Mouse (Mus musculus): Measurements from ENCODE around the gene Vnn3. TPM values are rescaled to one million over a fixed set of nuclear protein-coding genes. Genes with fewer than 3 reads are reported as not detected.

The Vnn3 gene
- polyA plus RNA-seq, 1 experiment = 0.74 TPM

DNA sequence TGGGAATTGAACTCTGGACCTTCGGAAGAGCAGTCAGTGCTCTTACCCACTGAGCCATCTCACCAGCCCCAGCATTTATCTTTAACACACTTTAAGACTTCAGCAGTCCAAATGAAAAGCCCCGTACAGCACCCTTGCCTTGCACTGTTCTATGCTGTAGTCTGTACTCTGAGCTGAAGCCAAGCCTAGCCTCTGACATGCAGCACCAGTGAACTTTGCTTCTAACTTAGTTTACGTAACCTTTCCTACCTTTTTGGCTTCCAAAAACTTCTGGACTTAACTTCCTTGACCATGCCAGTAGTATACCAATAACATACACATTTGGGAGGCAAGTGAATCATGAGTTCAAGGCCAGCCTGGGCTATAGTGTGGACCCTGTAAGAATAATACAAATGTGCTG is 12.4 kb upstream of the Vnn3 start:
- Histone ChIP-seq H3K27me3 (ENCODE audit: control insufficient read depth, insufficient read depth, low read length) (no peaks in the 10 kb centered on the region), H3K27ac (ENCODE audit: insufficient read depth, low read depth, low read length) (peak overlapping the region; percentile 53; the same call in 1 of the 2 replicates), H3K4me3 (ENCODE audit: low read depth, low read length) (no peak overlapping the region), H3K36me3 (ENCODE audit: control insufficient read depth, insufficient read depth, low read length) (no peaks in the 10 kb centered on the region), H3K4me1 (ENCODE audit: control insufficient read depth, insufficient read depth, insufficient read length, low read length) (peaks cover 13% of the 10 kb centered on the region; the same call in 1 of the 2 replicates)
- 61% methylated on average over 3 of the region's 3 CpGs for WGBS
- TF ChIP-seq CTCF (IDR thresholded peaks at IDR 0.05; ENCODE audit: extremely low read depth, insufficient read length, insufficient replicate concordance, low read depth, low read length) (no peak), POLR2A (IDR thresholded peaks at IDR 0.05; ENCODE audit: low read depth, low read length) (no peak)

DNA sequence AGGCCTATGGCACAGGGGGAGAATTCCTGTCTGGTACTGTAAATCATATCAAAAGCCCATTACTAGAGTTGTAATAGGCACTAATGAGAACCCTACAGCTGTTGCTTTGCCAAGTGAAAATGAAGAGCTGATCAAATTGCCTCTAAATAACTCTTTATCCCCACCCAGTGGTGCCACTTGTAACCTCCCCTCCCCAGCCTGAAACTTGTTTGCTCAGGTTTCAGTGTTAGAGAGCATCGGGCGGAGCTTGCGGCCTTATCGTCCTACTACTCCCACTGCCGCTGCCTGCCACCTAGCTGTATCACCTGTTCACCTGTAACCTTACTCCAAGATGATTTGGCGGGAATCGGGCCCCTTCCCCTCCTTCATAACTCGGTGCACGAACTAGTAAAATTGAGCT is 11.9 kb upstream of the Vnn3 start:
- Histone ChIP-seq H3K27me3 (ENCODE audit: control insufficient read depth, insufficient read depth, low read length) (no peaks in the 10 kb centered on the region), H3K4me3 (ENCODE audit: low read depth, low read length) (no peak overlapping the region), H3K4me1 (ENCODE audit: control insufficient read depth, insufficient read depth, insufficient read length, low read length) (peaks cover 13% of the 10 kb centered on the region; the same call in 1 of the 2 replicates), H3K36me3 (ENCODE audit: control insufficient read depth, insufficient read depth, low read length) (no peaks in the 10 kb centered on the region), H3K27ac (ENCODE audit: insufficient read depth, low read depth, low read length) (peak overlapping the region; percentile 53; the same call in 1 of the 2 replicates)
- TF ChIP-seq CTCF (IDR thresholded peaks at IDR 0.05; ENCODE audit: extremely low read depth, insufficient read length, insufficient replicate concordance, low read depth, low read length) (no peak), POLR2A (IDR thresholded peaks at IDR 0.05; ENCODE audit: low read depth, low read length) (no peak)
- 18% methylated on average over 9 of the region's 9 CpGs for WGBS

DNA sequence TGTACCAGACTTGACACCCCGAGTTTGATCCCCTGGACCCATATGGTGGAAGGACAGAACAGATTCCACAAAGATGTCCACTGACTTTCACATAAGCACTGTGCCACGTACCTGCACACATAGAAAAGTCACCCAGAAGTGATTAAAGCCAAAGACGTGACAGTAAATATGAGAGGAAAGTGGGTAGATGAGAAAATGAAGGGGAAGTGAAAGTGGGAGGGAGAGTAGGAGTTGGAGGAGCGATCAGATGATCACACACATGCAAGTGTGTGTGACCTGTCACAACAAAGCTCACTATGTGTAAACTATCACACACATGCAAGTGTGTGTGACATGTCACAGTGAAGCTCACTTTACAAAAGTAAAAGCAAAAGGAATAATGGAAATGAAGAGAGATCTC is 10.8 kb upstream of the Vnn3 start:
- no peak overlapping the region for H3K27ac ChIP-seq (ENCODE audit: insufficient read depth, low read depth, low read length)
- WGBS = 81% methylated on average over 4 of the region's 4 CpGs
- TF ChIP-seq POLR2A (IDR thresholded peaks at IDR 0.05; ENCODE audit: low read depth, low read length) (no peak), CTCF (IDR thresholded peaks at IDR 0.05; ENCODE audit: extremely low read depth, insufficient read length, insufficient replicate concordance, low read depth, low read length) (no peak)
- no peaks in the 10 kb centered on the region for H3K36me3 ChIP-seq (ENCODE audit: control insufficient read depth, insufficient read depth, low read length)
- no peaks in the 10 kb centered on the region for H3K27me3 ChIP-seq (ENCODE audit: control insufficient read depth, insufficient read depth, low read length)
- H3K4me3 ChIP-seq (ENCODE audit: low read depth, low read length) = no peak overlapping the region
- H3K4me1 ChIP-seq (ENCODE audit: control insufficient read depth, insufficient read depth, insufficient read length, low read length) = peaks cover 13% of the 10 kb centered on the region; the same call in 1 of the 2 replicates

DNA sequence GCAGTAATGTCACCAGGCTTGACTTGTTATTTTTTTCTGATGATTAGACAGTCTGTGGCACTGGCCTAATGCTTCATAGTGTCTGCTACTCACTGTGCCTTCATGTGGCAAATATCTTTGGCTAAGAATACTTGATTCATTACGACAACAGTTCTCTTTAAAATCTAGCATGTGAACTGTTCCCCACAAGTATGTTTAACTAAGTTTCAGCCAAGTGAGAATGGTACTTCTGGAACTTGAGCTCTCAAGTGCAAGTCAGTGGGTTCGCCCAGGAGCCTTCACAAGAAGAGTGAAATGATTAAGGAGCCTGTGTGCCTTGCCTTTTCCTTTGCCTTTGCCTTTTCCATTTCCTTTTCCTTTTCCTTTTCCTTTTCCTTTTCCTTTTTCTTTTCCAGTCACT is 834 bp downstream of the Vnn3 start:
- H3K4me1 ChIP-seq (ENCODE audit: control insufficient read depth, insufficient read depth, insufficient read length, low read length) = peaks cover 10% of the 10 kb centered on the region; the same call in 1 of the 2 replicates
- WGBS = 76% methylated on average over 2 of the region's 2 CpGs
- no peak overlapping the region for H3K4me3 ChIP-seq (ENCODE audit: low read depth, low read length)
- TF ChIP-seq CTCF (IDR thresholded peaks at IDR 0.05; ENCODE audit: extremely low read depth, insufficient read length, insufficient replicate concordance, low read depth, low read length) (no peak), POLR2A (IDR thresholded peaks at IDR 0.05; ENCODE audit: low read depth, low read length) (no peak)
- H3K27ac ChIP-seq (ENCODE audit: insufficient read depth, low read depth, low read length) = no peak overlapping the region
- no peaks in the 10 kb centered on the region for H3K36me3 ChIP-seq (ENCODE audit: control insufficient read depth, insufficient read depth, low read length)
- no peaks in the 10 kb centered on the region for H3K27me3 ChIP-seq (ENCODE audit: control insufficient read depth, insufficient read depth, low read length)

DNA sequence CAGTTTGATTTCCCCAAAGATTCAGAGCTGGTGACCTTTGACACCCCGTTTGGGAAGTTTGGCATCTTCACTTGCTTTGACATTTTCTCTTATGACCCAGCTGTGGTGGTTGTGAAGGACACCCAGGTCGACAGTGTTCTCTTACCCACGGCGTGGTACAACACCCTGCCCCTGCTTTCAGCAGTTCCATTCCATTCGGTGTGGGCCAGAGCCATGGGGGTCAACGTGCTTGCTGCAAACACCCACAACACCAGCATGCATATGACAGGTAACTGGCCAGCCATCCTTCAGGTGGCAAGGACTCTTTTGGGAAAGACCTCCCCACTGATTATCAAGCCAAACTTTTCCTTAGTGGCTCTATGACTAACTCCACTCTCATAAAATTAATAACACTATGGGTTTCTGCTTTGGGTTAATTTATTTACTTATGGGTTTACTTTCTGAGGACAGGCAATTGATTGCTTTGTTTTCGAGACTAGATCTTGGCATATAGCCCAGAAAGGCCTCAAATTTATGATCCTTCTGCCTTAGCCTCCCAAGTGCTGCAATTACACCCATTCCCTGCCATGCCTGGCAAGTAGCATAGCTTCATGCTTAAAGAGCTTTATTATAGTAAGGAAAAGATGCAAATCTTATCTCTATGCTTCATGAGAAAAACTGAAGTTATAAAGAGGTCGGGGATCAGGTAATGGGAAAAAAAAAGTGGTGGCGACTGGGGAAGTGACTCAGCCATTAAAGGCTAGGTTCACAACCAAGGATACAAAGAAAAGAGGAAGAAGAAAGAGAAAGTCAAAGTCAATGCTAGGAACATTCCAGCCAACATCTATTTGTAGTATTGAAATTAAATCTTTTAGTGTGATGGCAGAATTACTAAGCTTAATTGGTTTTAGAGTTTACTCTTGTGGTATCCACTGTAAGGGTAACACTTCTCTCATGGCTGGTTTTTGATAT is 13.4 kb downstream of the Vnn3 start:
- 26% methylated on average over 9 of the region's 9 CpGs for WGBS
- Histone ChIP-seq H3K4me3 (ENCODE audit: low read depth, low read length) (no peak overlapping the region), H3K36me3 (ENCODE audit: control insufficient read depth, insufficient read depth, low read length) (no peaks in the 10 kb centered on the region), H3K4me1 (ENCODE audit: control insufficient read depth, insufficient read depth, insufficient read length, low read length) (peaks cover 6% of the 10 kb centered on the region), H3K27ac (ENCODE audit: insufficient read depth, low read depth, low read length) (no peak overlapping the region), H3K27me3 (ENCODE audit: control insufficient read depth, insufficient read depth, low read length) (no peaks in the 10 kb centered on the region)
- TF ChIP-seq POLR2A (IDR thresholded peaks at IDR 0.05; ENCODE audit: low read depth, low read length) (no peak), CTCF (IDR thresholded peaks at IDR 0.05; ENCODE audit: extremely low read depth, insufficient read length, insufficient replicate concordance, low read depth, low read length) (no peak)

DNA sequence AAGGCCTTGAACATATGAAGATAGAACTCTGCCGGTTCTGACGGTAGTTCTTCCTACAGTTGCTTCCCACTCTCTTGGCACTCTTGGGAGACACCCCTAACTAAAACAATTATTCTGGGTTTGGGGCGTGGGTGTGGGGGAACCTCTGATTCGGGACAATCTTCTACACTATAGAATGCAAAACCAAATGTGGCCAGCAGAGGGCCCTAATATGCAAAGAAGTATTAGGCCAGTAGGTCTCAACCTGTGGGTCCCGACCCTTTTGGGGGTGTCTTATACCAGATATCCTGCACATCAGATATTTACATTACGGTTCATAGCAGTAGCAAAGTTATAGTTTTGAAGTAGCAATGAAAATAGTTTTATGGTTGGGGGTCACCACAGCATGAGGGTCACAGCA is 29.4 kb downstream of the Vnn3 start:
- WGBS = 85% methylated on average over 6 of the region's 6 CpGs
- H3K4me1 ChIP-seq (ENCODE audit: control insufficient read depth, insufficient read depth, insufficient read length, low read length) = no peaks in the 10 kb centered on the region

DNA sequence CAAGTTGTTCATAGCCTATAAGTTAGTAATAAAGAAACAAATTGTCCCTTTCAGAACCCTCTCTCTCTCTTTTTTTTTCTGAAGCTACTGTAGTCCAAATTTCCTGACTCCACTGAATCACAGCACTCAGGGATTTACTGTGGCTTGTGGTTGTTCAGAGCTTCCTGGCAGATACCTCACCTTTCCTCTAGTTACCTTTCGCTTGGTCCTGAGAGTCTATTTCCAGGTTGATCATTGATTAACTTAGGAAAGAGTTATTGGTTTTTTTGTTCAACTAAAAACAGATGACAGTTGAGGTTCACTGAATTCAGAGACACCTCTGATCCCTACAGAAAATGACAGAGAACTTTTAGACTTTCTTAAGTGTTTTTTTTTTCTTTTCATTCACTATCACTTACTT is 33.6 kb downstream of the Vnn3 start:
- H3K27ac ChIP-seq (ENCODE audit: insufficient read depth, low read depth, low read length) = no peak overlapping the region
- peaks cover 7% of the 10 kb centered on the region; the same call in 1 of the 2 replicates for H3K4me1 ChIP-seq (ENCODE audit: control insufficient read depth, insufficient read depth, insufficient read length, low read length)
- no peaks in the 10 kb centered on the region for H3K27me3 ChIP-seq (ENCODE audit: control insufficient read depth, insufficient read depth, low read length)
- H3K36me3 ChIP-seq (ENCODE audit: control insufficient read depth, insufficient read depth, low read length) = no peaks in the 10 kb centered on the region
- H3K4me3 ChIP-seq (ENCODE audit: low read depth, low read length) = no peak overlapping the region
- 49% methylated on average over 1 of the region's 1 CpGs for WGBS
- no peak for TF ChIP-seq CTCF (IDR thresholded peaks at IDR 0.05; ENCODE audit: extremely low read depth, insufficient read length, insufficient replicate concordance, low read depth, low read length)
- TF ChIP-seq POLR2A (IDR thresholded peaks at IDR 0.05; ENCODE audit: low read depth, low read length) = no peak

More for the DNA sequence above, 29.4 kb downstream of the Vnn3 start:
- Histone ChIP-seq H3K27ac (ENCODE audit: insufficient read depth, low read depth, low read length) (no peak overlapping the region), H3K36me3 (ENCODE audit: control insufficient read depth, insufficient read depth, low read length) (no peaks in the 10 kb centered on the region), H3K27me3 (ENCODE audit: control insufficient read depth, insufficient read depth, low read length) (no peaks in the 10 kb centered on the region), H3K4me3 (ENCODE audit: low read depth, low read length) (no peak overlapping the region)
- no peak for TF ChIP-seq POLR2A (IDR thresholded peaks at IDR 0.05; ENCODE audit: low read depth, low read length)
- TF ChIP-seq CTCF (IDR thresholded peaks at IDR 0.05; ENCODE audit: extremely low read depth, insufficient read length, insufficient replicate concordance, low read depth, low read length) = peak; percentile 43; the same call in 1 of the 2 replicates
